Mouse (Mus musculus) myocyte (in vitro differentiated cells): Measurements from ENCODE around the gene Timp2. TPM values are rescaled to one million over a fixed set of nuclear protein-coding genes. Genes with fewer than 3 reads are reported as not detected.

Source experiments
- H3K27me3 ChIP-seq: one replicate; pipeline ENCODE4 v1.6.1; 2011; ENCODE audit not compliant: control insufficient read depth, insufficient read depth, insufficient read length
- H3K36me3 ChIP-seq: one replicate; pipeline ENCODE4 v1.6.1; 2011; ENCODE audit not compliant: control insufficient read depth, insufficient read depth
- H3K4me2 ChIP-seq: one replicate; pipeline ENCODE4 v1.6.1; 2011; ENCODE audit warnings: low read depth, control low read depth
- H3K4me3 ChIP-seq: one replicate; pipeline ENCODE4 v1.5.1; 2011; ENCODE audit warnings: mild to moderate bottlenecking, control low read depth, moderate library complexity
- H3K79me2 ChIP-seq: one replicate; pipeline ENCODE4 v1.6.1; 2011; ENCODE audit not compliant: control insufficient read depth, insufficient read depth
- H3ac ChIP-seq: one replicate; pipeline ENCODE4 v1.6.1; 2011; ENCODE audit not compliant: control insufficient read depth, insufficient read length
- CEBPB ChIP-seq: IDR thresholded peaks from 2 replicates; pipeline ENCODE4 v1.6.1; 2011; ENCODE audit warnings: mild to moderate bottlenecking, moderate library complexity; ENCODE audit not compliant: poor library complexity, insufficient read depth, severe bottlenecking
- E2F4 ChIP-seq: IDR thresholded peaks from one replicate; pipeline ENCODE4 v1.6.1; 2011; ENCODE audit warnings: mild to moderate bottlenecking, control low read depth, moderate library complexity; ENCODE audit not compliant: insufficient read depth
- MAX ChIP-seq: IDR thresholded peaks from one replicate; pipeline ENCODE4 v1.6.1; 2011; ENCODE audit warnings: low read depth, mild to moderate bottlenecking, control low read depth
- MYOD1 ChIP-seq, 3 experiments: IDR thresholded peaks; one replicate each; pipeline ENCODE4 v1.6.1; 2011; ENCODE audit warnings: control low read depth in 2 of 3, low read depth in 2 of 3, mild to moderate bottlenecking in 2 of 3, moderate library complexity in 1 of 3; ENCODE audit not compliant: insufficient read length in 2 of 3, control insufficient read depth in 1 of 3
- MYOG ChIP-seq, 3 experiments: IDR thresholded peaks; one replicate each; pipeline ENCODE4 v1.6.1; 2011; ENCODE audit warnings: control low read depth in 2 of 3, low read depth in 2 of 3, mild to moderate bottlenecking in 2 of 3; ENCODE audit not compliant: insufficient read length in 2 of 3, control insufficient read depth in 1 of 3, insufficient read depth in 1 of 3
- POLR2A ChIP-seq: IDR thresholded peaks from one replicate; pipeline ENCODE4 v1.6.1; 2011; ENCODE audit warnings: low read depth, mild to moderate bottlenecking, control low read depth, moderate library complexity; ENCODE audit not compliant: insufficient read length
- POLR2AphosphoS2 ChIP-seq: IDR thresholded peaks from one replicate; pipeline ENCODE4 v1.6.1; 2011; ENCODE audit warnings: low read depth, control low read depth; ENCODE audit not compliant: insufficient read length
- REST ChIP-seq: IDR thresholded peaks from one replicate; pipeline ENCODE4 v1.6.1; 2011; ENCODE audit warnings: mild to moderate bottlenecking, control low read depth, moderate library complexity; ENCODE audit not compliant: insufficient read depth, insufficient read length
- SRF ChIP-seq: IDR thresholded peaks from one replicate; pipeline ENCODE4 v1.6.1; 2011; ENCODE audit warnings: low read depth; ENCODE audit not compliant: control insufficient read depth, insufficient read length
- TCF12 ChIP-seq: IDR thresholded peaks from one replicate; pipeline ENCODE4 v1.6.1; 2011; ENCODE audit warnings: mild to moderate bottlenecking, control low read depth; ENCODE audit not compliant: poor library complexity, insufficient read depth, severe bottlenecking
- TCF3 ChIP-seq: IDR thresholded peaks from one replicate; pipeline ENCODE4 v1.6.1; 2011; ENCODE audit warnings: low read depth, control low read depth; ENCODE audit not compliant: insufficient read length
- USF1 ChIP-seq: IDR thresholded peaks from one replicate; pipeline ENCODE4 v1.6.1; 2011; ENCODE audit warnings: low read depth, mild to moderate bottlenecking, control low read depth, moderate library complexity
- polyA plus RNA-seq: library from polyadenylated mRNA; unstranded; fragments of >200 nt; fragmentation: generic; extraction: Trizol; gene quantifications from one replicate; pipeline ENCODE4 v1.2.1, GENCODE M21; 2012; ENCODE audit warnings: missing spikeins

Timp2 gene
- polyA plus RNA-seq, 1 experiment, result 321 TPM

DNA sequence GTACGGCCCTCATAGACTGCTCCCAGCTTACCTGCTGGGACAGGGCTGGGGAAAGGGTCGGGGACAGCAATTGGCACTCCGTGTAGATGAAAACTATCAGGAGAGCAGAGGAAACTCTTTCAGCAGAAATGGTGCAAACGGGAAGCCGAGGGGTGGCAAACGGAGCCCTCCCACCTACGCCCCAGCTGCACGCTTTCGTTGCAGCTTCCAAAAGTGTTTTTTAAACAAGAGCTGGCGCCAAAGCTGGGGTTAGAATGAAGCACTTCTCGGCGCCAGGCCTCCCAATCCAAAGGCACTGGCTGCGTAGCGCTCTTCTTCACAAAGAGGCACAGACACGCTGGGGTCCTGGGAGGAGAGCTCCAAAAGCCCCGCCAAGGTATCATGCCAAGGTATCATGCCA lies 24.8 kb downstream of the Timp2 start:
- peaks cover 13% of the 10 kb centered on the region for H3K36me3 ChIP-seq

DNA sequence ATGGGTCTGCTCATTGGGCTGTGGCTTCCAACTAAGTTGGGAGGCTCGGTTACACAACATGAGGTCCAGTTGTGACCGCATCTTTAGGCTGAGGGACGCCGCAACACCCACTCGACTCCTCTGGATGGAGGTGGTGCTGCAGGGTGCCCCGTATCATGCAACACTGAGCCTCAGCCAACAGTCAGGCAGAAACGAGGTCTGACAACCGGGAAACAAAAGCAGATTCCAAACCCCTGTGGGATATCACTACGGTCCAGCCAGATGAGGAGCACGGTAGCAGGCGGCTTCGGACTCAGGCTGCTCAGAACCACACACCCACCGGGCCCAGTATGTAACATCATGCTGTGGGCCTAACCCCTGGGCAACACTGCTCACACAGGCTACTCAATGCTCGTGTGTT lies 25.2 kb downstream of the Timp2 start:
- H3ac ChIP-seq, result no peak overlapping the region
- TF ChIP-seq CEBPB, result no peak
- TF ChIP-seq USF1, result no peak
- TF ChIP-seq REST, result no peak
- TF ChIP-seq E2F4, result no peak
- no peak for TF ChIP-seq POLR2AphosphoS2
- TF ChIP-seq MAX, result no peak
- no peak for TF ChIP-seq MYOG (IDR thresholded peaks at IDR 0.05; ENCODE audit: control insufficient read depth in 1 of 3, insufficient read depth in 1 of 3, insufficient read length in 2 of 3, low read depth in 2 of 3)
- H3K79me2 ChIP-seq, result peaks cover 60% of the 10 kb centered on the region
- peaks cover 13% of the 10 kb centered on the region for H3K36me3 ChIP-seq
- H3K27me3 ChIP-seq, result no peaks in the 10 kb centered on the region
- H3K4me2 ChIP-seq, result no peak overlapping the region
- no peak overlapping the region for H3K4me3 ChIP-seq

More for the DNA sequence above, 24.8 kb downstream of the Timp2 start:
- H3K27me3 ChIP-seq, result no peaks in the 10 kb centered on the region
- TF ChIP-seq MAX (no peak), SRF (no peak), POLR2AphosphoS2 (no peak), TCF3 (no peak), REST (no peak), MYOD1 (IDR thresholded peaks at IDR 0.05; ENCODE audit: control insufficient read depth in 1 of 3, insufficient read length in 2 of 3, low read depth in 2 of 3) (no peak), CEBPB (no peak), TCF12 (no peak), MYOG (IDR thresholded peaks at IDR 0.05; ENCODE audit: control insufficient read depth in 1 of 3, insufficient read depth in 1 of 3, insufficient read length in 2 of 3, low read depth in 2 of 3) (no peak), POLR2A (no peak)
- no peak overlapping the region for H3K4me2 ChIP-seq
- H3K4me3 ChIP-seq, result no peak overlapping the region
- peaks cover 58% of the 10 kb centered on the region for H3K79me2 ChIP-seq
- no peak overlapping the region for H3ac ChIP-seq

DNA sequence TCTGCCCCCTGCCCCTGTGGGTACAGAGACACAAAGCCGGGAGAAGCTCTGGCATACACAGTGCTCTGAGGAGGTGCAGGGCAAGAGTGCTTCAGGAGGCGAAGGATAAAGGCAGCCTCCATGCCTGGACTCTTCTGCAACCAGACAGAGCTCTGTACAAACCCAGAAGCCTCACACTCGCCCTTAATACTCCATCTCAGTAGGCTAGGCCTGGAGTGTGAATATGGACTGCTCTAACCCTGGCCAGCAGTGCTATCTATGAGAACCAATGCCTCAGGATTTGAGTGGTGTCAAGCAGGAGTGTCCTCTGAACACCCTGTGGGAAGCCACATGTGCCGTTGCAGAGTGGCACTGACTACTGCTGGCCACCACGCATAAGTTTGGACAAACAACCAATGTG lies 26.6 kb downstream of the Timp2 start:
- Histone ChIP-seq H3ac (no peak overlapping the region), H3K27me3 (no peaks in the 10 kb centered on the region), H3K4me3 (no peak overlapping the region), H3K36me3 (peaks cover 13% of the 10 kb centered on the region), H3K4me2 (no peak overlapping the region), H3K79me2 (peaks cover 56% of the 10 kb centered on the region)
- TF ChIP-seq E2F4 (no peak), SRF (no peak), TCF3 (no peak)

DNA sequence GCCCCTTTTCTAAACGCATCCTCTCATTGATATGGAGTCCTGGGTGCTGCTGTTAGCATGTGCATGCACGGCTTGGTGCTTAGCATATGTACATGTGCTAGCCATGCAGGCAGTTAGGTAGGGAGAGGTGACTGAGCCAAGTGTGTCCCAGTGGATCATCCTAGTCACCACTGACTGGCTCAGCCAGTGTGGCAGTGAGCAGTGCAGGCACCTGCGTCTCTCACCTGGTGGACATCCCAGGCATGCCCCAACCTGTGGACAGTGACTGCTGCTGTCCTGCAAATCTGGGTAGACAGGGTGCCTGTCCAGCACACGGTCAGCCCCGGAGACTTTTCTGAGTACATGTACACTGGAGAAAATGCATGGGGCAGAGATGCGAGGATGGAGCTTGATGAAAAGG lies 27.0 kb downstream of the Timp2 start:
- Histone ChIP-seq H3K79me2 (peaks cover 58% of the 10 kb centered on the region), H3K4me3 (no peak overlapping the region), H3K27me3 (no peaks in the 10 kb centered on the region), H3ac (no peak overlapping the region), H3K4me2 (peak overlapping the region; percentile 69), H3K36me3 (peaks cover 13% of the 10 kb centered on the region)
- TF ChIP-seq E2F4 (no peak), MYOG (IDR thresholded peaks at IDR 0.05; ENCODE audit: control insufficient read depth in 1 of 3, insufficient read depth in 1 of 3, insufficient read length in 2 of 3, low read depth in 2 of 3) (no peak), POLR2AphosphoS2 (peak; percentile 32), TCF12 (no peak)

DNA sequence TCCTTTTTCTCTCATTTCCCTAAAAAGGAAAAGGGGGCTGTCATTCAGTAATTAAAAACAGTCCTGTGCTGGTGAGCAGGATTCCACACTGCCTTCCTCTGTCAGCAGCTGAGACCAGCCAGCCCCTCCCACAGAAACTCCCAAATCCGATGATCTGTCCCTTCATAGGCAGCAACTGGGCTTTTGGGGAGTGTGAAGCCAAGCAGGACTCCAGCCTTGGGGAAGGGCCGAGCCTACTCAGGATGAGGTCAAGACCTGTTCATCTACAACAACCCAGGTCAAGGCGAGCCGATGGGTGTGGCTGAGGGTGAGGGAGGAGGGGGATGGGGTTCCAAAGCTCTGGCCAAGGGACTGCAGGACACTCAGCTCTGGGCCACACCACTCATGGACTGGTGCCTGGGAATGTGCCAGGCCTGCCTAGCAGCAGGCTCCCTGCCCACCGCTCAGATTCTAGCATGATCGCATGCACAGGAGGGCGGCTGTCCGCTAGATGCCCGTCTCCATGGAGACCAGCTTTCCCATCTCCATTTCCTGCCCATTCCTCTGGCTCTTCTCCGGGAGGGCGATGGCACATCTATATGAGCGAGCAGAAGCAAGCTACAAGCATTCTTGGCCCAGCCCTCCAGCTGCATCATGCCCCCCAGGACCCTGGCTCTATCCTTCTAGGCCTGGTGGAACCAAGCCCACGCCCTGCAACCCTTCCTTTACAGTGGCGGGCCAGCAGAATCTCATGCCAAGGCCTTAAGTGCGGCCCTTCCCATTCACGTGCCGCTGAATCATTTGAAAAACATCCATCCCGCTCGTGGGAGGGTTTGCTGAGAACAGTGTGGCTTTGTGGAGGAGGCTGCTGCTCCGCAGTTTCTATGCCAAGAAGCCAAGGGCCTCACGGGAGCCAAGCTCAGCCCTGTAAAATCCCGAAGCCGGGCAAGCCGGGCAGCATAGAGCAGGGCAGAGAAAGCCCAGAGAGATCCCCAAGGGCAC lies 28.3 kb downstream of the Timp2 start:
- no peaks in the 10 kb centered on the region for H3K27me3 ChIP-seq
- peak overlapping the region; percentile 69 for H3K4me2 ChIP-seq
- peaks cover 53% of the 10 kb centered on the region for H3K79me2 ChIP-seq
- peaks cover 7% of the 10 kb centered on the region for H3K36me3 ChIP-seq
- no peak for TF ChIP-seq REST
- no peak for TF ChIP-seq TCF3
- TF ChIP-seq TCF12, result no peak
- peak in 1 of 3 experiments; percentile 34 for TF ChIP-seq MYOG (IDR thresholded peaks at IDR 0.05; ENCODE audit: control insufficient read depth in 1 of 3, insufficient read depth in 1 of 3, insufficient read length in 2 of 3, low read depth in 2 of 3)
- no peak for TF ChIP-seq POLR2A
- peak; percentile 6 for TF ChIP-seq E2F4
- peak; percentile 45 for TF ChIP-seq POLR2AphosphoS2
- TF ChIP-seq SRF, result no peak
- TF ChIP-seq USF1, result peak; percentile 76
- TF ChIP-seq CEBPB, result no peak
- TF ChIP-seq MYOD1 (IDR thresholded peaks at IDR 0.05; ENCODE audit: control insufficient read depth in 1 of 3, insufficient read length in 2 of 3, low read depth in 2 of 3), result peak in 2 of 3 experiments; percentile 4 to 55
- TF ChIP-seq MAX, result peak; percentile 17
- no peak overlapping the region for H3K4me3 ChIP-seq
- no peak overlapping the region for H3ac ChIP-seq
